8 mouse cellular contexts compared by ENCODE assay signal in the genomic region with DNA sequence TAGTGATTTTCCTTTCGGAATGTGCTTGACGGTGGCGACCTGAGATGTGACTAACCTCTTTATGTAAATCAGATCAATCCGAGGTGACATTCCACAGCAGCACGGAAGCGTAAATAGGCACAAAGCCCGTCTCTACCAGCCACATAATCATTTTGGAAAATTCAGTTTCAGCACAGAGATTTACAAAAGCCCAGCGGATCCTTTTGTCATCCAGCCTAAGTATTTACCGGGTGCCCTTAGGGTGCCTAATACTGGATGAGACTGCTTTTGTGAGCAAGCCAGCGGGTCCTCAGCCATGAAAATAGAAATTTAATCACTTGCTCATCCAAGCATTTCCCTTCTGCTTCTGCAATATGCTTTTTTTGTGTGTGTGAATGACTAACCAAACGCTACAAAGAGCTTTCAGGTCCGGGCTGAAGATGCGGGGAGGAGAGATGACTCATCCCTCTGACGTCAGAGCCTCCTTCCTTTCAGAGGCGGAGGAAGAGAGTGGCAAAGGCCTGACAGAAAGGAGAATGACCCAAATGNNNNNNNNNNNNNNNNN.
DNase-seq lines count a peak whose midpoint lies in the region; ATAC-seq and TF ChIP-seq lines count a peak whose summit lies in the region.

No protein-coding gene starts in this region.

- H3K36me3 ChIP-seq in hindbrain, postnatal 0 days (ENCODE audit: insufficient read depth, low read length) = no peaks in the 10 kb centered on the region
- H3K36me3 ChIP-seq in macrophage (ENCODE audit: inconsistent target) = no peaks in the 10 kb centered on the region

- H3K9ac ChIP-seq in hindbrain, postnatal 0 days (replicated peaks; ENCODE audit: low read length) = peak overlapping the region; percentile 60; the same call in 1 of the 2 replicates

- peak overlapping the region; percentile 70 for H3K4me2 ChIP-seq in hindbrain, postnatal 0 days (ENCODE audit: low read depth, low read length)

- peak overlapping the region; percentile 41 for H3K4me3 ChIP-seq in hindbrain, postnatal 0 days (ENCODE audit: low read length)
- no peak overlapping the region for H3K4me3 ChIP-seq in macrophage (ENCODE audit: inconsistent target)

- no peak for TF ChIP-seq CTCF in hindbrain, postnatal 0 days (IDR thresholded peaks at IDR 0.05; ENCODE audit: low read depth)

- DNase-seq in heart, adult 11 months = peak; percentile 90
- DNase-seq in heart, postnatal 25 days (ENCODE audit: low spot score) = no peak
- DNase-seq in cerebellum, adult 9-11 months = peak; percentile 83
- DNase-seq in frontal cortex, postnatal 14 days (ENCODE audit: low spot score in 2 of 2) = peak; percentile 47 to 52
- peak; percentile 88 for DNase-seq in hindbrain, postnatal 0 days (ENCODE audit: low spot score)
- DNase-seq in left cerebral cortex, adult 18-20 months (ENCODE audit: low spot score in 2 of 2) = peak; percentile 75 to 79
- DNase-seq in right cerebral cortex, postnatal 14 days = peak; percentile 43

- no peaks in the 10 kb centered on the region for H3K4me1 ChIP-seq in hindbrain, postnatal 0 days (ENCODE audit: insufficient read depth, low read length)

- no peaks in the 10 kb centered on the region for H3K27me3 ChIP-seq in hindbrain, postnatal 0 days (ENCODE audit: insufficient read depth, low read length)

- intact Hi-C loops in heart, postnatal 25 days (cut with DNase I) = no loop called here

- peak overlapping the region; percentile 83 for H3K27ac ChIP-seq in hindbrain, postnatal 0 days
- H3K27ac ChIP-seq in macrophage = peak overlapping the region; percentile 12; the same call in 1 of the 2 replicates

- ATAC-seq in hindbrain, postnatal 0 days = peak; percentile 97

- H3K79me2 ChIP-seq in macrophage (ENCODE audit: inconsistent target) = no peaks in the 10 kb centered on the region

- 1% methylated on average over 15 of the region's 15 CpGs for WGBS in hindbrain, postnatal 0 days
- 28% methylated on average over 15 of the region's 15 CpGs for WGBS in macrophage (ENCODE audit: missing documents)

- no peaks in the 10 kb centered on the region for H3K9me3 ChIP-seq in hindbrain, postnatal 0 days (ENCODE audit: low read length)
